Mouse (Mus musculus) B cell, adult (primary cell): ENCODE measurements around the gene Gpr33. TPM values are rescaled to one million over a fixed set of nuclear protein-coding genes. Genes with fewer than 3 reads are reported as not detected.

Experiments used
- total RNA-seq: library from RNA; stranded (reverse); gene quantifications from 4 replicates; pipeline ENCODE4 v1.2.4, GENCODE M21; 2023; ENCODE audit not compliant: inconsistent age

Gpr33 gene
- total RNA-seq = not detected in 4 replicates

DNA sequence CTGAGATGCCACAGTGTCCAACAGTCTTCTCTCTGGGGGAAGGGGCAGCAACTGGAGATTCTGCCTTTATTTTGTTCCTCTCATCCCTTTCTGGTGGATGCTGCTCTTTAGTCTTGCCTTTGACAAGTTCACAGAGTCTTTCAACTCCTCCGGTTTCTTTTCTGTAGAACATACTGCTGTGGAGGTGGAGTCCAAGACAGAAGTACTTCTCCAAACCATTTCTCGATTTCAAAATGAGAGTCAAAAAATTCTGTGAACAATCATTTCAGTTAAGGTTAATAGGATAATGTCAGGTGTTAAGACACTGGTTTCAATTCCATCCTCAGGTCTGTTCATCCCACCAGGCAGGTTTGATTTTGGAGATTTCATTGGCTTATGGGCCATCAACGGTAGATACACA is at the start of gene Gpr33:
Gene Gpr33 (minus strand): TSS at position 101 of the 400 bp plus-strand sequence.

DNA sequence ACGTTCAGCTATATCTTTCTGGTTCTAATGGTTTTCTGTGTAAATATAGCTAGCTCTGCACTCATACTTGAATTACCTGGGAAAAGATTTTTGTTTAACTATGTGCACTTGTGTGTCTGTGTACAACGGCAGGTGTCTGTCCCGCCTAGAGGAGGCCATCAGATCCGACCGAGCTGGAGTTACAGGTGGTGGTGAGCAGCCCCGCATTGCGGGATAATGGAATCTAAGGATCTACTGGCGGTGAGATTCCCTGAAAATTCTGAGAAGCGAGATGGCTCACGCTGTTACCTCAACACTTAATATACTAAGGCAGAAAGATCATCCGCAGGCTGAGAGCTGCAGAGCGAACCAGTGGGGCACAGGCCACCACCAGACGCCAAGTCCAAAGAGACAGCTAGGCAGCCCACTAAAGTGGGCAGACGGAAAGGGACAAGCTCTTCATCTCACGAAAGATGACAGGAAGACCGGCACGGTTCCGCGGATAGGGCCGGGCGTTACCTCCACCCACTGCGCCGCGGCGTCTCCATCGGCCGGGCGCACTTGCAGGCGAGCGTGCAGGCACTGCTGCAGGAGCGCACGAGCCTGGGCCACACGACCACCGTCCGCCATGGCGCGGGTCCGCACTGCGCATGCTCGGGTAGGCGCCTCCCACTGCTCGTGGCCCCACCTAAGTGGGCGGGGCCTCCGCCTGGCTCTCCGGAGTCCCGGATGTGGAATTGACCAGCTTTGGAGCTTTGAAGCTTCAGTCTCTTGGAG is 21.8 kb downstream of the Gpr33 start, which contains the start of gene Dtd2:
Gene Dtd2 (minus strand): TSS at position 625 of the 756 bp plus-strand sequence.

Other genes with a start within 250 kb of the Gpr33 start
- gene Hectd1, start 198.5 kb downstream of the Gpr33 start, total RNA-seq = 109 to 125 TPM (median 117 TPM) in 4 replicates
- 14.7 to 16.1 TPM (median 15.7 TPM) in 4 replicates for gene Heatr5a, start 56.7 kb downstream of the Gpr33 start, total RNA-seq
- gene Dtd2, start 21.6 kb downstream of the Gpr33 start, total RNA-seq = 3.2 to 5.9 TPM (median 4.0 TPM) in 4 replicates
- 4.4 to 6.0 TPM (median 5.0 TPM) in 4 replicates for gene Nubpl, start 69.7 kb upstream of the Gpr33 start, total RNA-seq